Mouse (Mus musculus) neural tube, embryonic 14.5 days (tissue): Measurements from ENCODE around the gene Parp4. TPM values are rescaled to one million over a fixed set of nuclear protein-coding genes. Genes with fewer than 3 reads are reported as not detected.

ENCODE experiments used
- ATAC-seq: fragments of 200-750 bp; cut with Nextera tagmentation; 2 replicates; pipeline ENCODE4 v1.8.0; 2017; ENCODE audit warnings: low read depth, mild to moderate bottlenecking, moderate TSS enrichment, moderate library complexity
- H3K27ac ChIP-seq: fragments of 300-500 bp; sonication (generic); 2 replicates; pipeline ENCODE4 v1.5.1; 2014; ENCODE audit warnings: low read depth, mild to moderate bottlenecking, control low read depth, low read length, moderate library complexity, mixed read lengths
- H3K27me3 ChIP-seq: fragments of 300-500 bp; sonication (generic); 2 replicates; pipeline ENCODE4 v1.6.1; 2014; ENCODE audit warnings: low read length; ENCODE audit not compliant: control insufficient read depth, insufficient read depth
- H3K36me3 ChIP-seq: fragments of 300-500 bp; sonication (generic); 2 replicates; pipeline ENCODE4 v1.6.1; 2014; ENCODE audit warnings: low read length, mixed read lengths; ENCODE audit not compliant: control insufficient read depth, insufficient read depth
- H3K4me1 ChIP-seq: fragments of 300-500 bp; sonication (generic); 2 replicates; pipeline ENCODE4 v1.6.1; 2014; ENCODE audit warnings: low read length; ENCODE audit not compliant: control insufficient read depth, insufficient read depth
- H3K4me2 ChIP-seq: fragments of 300-500 bp; sonication (generic); 2 replicates; pipeline ENCODE4 v1.6.1; 2014; ENCODE audit warnings: mild to moderate bottlenecking, low read depth, low read length, control low read depth
- H3K4me3 ChIP-seq: fragments of 300-500 bp; sonication (generic); 2 replicates; pipeline ENCODE4 v1.5.1; 2014; ENCODE audit warnings: low read depth, low read length, control low read depth, mixed read lengths
- H3K9ac ChIP-seq: fragments of 300-500 bp; sonication (generic); replicated peaks from 2 replicates; pipeline ENCODE4 v1.6.1; 2014; ENCODE audit warnings: low read depth, mild to moderate bottlenecking, control low read depth, low read length, mixed read lengths
- H3K9me3 ChIP-seq: fragments of 300-500 bp; sonication (generic); 2 replicates; pipeline ENCODE4 v1.6.1; 2016; ENCODE audit warnings: low read length; ENCODE audit not compliant: control insufficient read depth
- WGBS: fragments of 180-500 bp; shearing (Covaris S2); extraction: QIAGEN DNeasy Blood & Tissue Kit; methylation state at CpG from one replicate; pipeline ENCODE4 v1.1.7; 2014; 5-methylcytosine and 5-hydroxymethylcytosine counted together
- polyA plus RNA-seq: library from polyadenylated mRNA; unstranded; fragments of >200 nt; fragmentation: Nextera tagmentation; extraction: Ambion mirVana; gene quantifications from 2 replicates; pipeline ENCODE4 v1.2.1, GENCODE M21; 2014

Parp4 gene
- polyA plus RNA-seq, 1 experiment from 2014 or later, result 1.3 TPM

- Histone ChIP-seq H3K4me3 (no peak overlapping the region), H3K4me1 (no peaks in the 10 kb centered on the region), H3K4me2 (no peak overlapping the region), H3K27me3 (no peaks in the 10 kb centered on the region), H3K27ac (no peak overlapping the region), H3K36me3 (no peaks in the 10 kb centered on the region), H3K9ac (no peak overlapping the region), H3K9me3 (no peaks in the 10 kb centered on the region)
- WGBS, result 89% methylated on average over 1 of the region's 1 CpGs
- no peak for ATAC-seq
These were observed 19.4 kb downstream of the Parp4 start for GRCm38 (mm10) chr14:56594811-56595210.

- H3K4me3 ChIP-seq, result no peak overlapping the region
- H3K9ac ChIP-seq, result no peak overlapping the region
- H3K9me3 ChIP-seq, result no peaks in the 10 kb centered on the region
- no peaks in the 10 kb centered on the region for H3K27me3 ChIP-seq
- no peak for ATAC-seq
- H3K4me2 ChIP-seq, result no peak overlapping the region
- no peaks in the 10 kb centered on the region for H3K4me1 ChIP-seq
- H3K36me3 ChIP-seq, result no peaks in the 10 kb centered on the region
- no peak overlapping the region for H3K27ac ChIP-seq
- 47% methylated on average over 6 of the region's 6 CpGs for WGBS
These were observed 23.3 kb downstream of the Parp4 start for GRCm38 (mm10) chr14:56598759-56599158.

GRCm38 (mm10) chr14:56602069-56602468 lies 26.6 kb downstream of the Parp4 start:
- Histone ChIP-seq H3K27ac (no peak overlapping the region), H3K9ac (no peak overlapping the region)

GRCm38 (mm10) chr14:56604438-56604837 lies 29.0 kb downstream of the Parp4 start:
- Histone ChIP-seq H3K27ac (no peak overlapping the region), H3K4me1 (no peaks in the 10 kb centered on the region), H3K9me3 (no peaks in the 10 kb centered on the region), H3K36me3 (no peaks in the 10 kb centered on the region), H3K4me2 (no peak overlapping the region), H3K27me3 (no peaks in the 10 kb centered on the region), H3K4me3 (no peak overlapping the region), H3K9ac (no peak overlapping the region)
- 92% methylated on average over 5 of the region's 5 CpGs for WGBS
- no peak for ATAC-seq

More at GRCm38 (mm10) chr14:56602069-56602468, 26.6 kb downstream of the Parp4 start:
- no peaks in the 10 kb centered on the region for H3K4me1 ChIP-seq
- no peaks in the 10 kb centered on the region for H3K27me3 ChIP-seq
- H3K9me3 ChIP-seq, result no peaks in the 10 kb centered on the region
- H3K4me2 ChIP-seq, result no peak overlapping the region
- WGBS, result 83% methylated on average over 9 of the region's 9 CpGs
- no peak for ATAC-seq
- H3K36me3 ChIP-seq, result no peaks in the 10 kb centered on the region
- no peak overlapping the region for H3K4me3 ChIP-seq

GRCm38 (mm10) chr14:56605136-56605535 lies 29.7 kb downstream of the Parp4 start:
- 89% methylated on average over 4 of the region's 4 CpGs for WGBS
- Histone ChIP-seq H3K27me3 (no peaks in the 10 kb centered on the region), H3K4me3 (no peak overlapping the region), H3K27ac (no peak overlapping the region), H3K36me3 (no peaks in the 10 kb centered on the region), H3K4me1 (no peaks in the 10 kb centered on the region), H3K4me2 (no peak overlapping the region), H3K9me3 (no peaks in the 10 kb centered on the region), H3K9ac (no peak overlapping the region)
- ATAC-seq, result no peak

- WGBS, result 89% methylated on average over 3 of the region's 3 CpGs
These were observed 37.8 kb downstream of the Parp4 start for GRCm38 (mm10) chr14:56613212-56613611.

GRCm38 (mm10) chr14:56617470-56617869 lies 42.1 kb downstream of the Parp4 start:
- no peaks in the 10 kb centered on the region for H3K4me1 ChIP-seq
- no peaks in the 10 kb centered on the region for H3K27me3 ChIP-seq
- WGBS, result 89% methylated on average over 1 of the region's 1 CpGs
- H3K27ac ChIP-seq, result no peak overlapping the region
- no peaks in the 10 kb centered on the region for H3K9me3 ChIP-seq
- no peak overlapping the region for H3K4me2 ChIP-seq
- H3K4me3 ChIP-seq, result no peak overlapping the region
- ATAC-seq, result no peak
- no peaks in the 10 kb centered on the region for H3K36me3 ChIP-seq
- H3K9ac ChIP-seq, result no peak overlapping the region

More at GRCm38 (mm10) chr14:56613212-56613611, 37.8 kb downstream of the Parp4 start:
- no peak overlapping the region for H3K27ac ChIP-seq
- H3K4me2 ChIP-seq, result no peak overlapping the region
- no peak overlapping the region for H3K9ac ChIP-seq
- no peak for ATAC-seq
- no peaks in the 10 kb centered on the region for H3K36me3 ChIP-seq
- H3K4me3 ChIP-seq, result no peak overlapping the region
- no peaks in the 10 kb centered on the region for H3K27me3 ChIP-seq
- no peaks in the 10 kb centered on the region for H3K4me1 ChIP-seq
- H3K9me3 ChIP-seq, result no peaks in the 10 kb centered on the region

GRCm38 (mm10) chr14:56620425-56620824 lies 45.0 kb downstream of the Parp4 start:
- Histone ChIP-seq H3K4me3 (no peak overlapping the region), H3K27ac (no peak overlapping the region), H3K9me3 (no peaks in the 10 kb centered on the region), H3K4me2 (no peak overlapping the region), H3K36me3 (no peaks in the 10 kb centered on the region), H3K9ac (no peak overlapping the region), H3K27me3 (no peaks in the 10 kb centered on the region), H3K4me1 (no peaks in the 10 kb centered on the region)
- WGBS, result 89% methylated on average over 8 of the region's 8 CpGs
- ATAC-seq, result no peak

GRCm38 (mm10) chr14:56626202-56626601 lies 50.8 kb downstream of the Parp4 start:
- Histone ChIP-seq H3K4me1 (no peaks in the 10 kb centered on the region), H3K27me3 (no peaks in the 10 kb centered on the region), H3K9ac (no peak overlapping the region), H3K36me3 (no peaks in the 10 kb centered on the region), H3K27ac (no peak overlapping the region), H3K4me3 (no peak overlapping the region), H3K4me2 (no peak overlapping the region), H3K9me3 (no peaks in the 10 kb centered on the region)
- WGBS, result 93% methylated on average over 4 of the region's 4 CpGs
- no peak for ATAC-seq

- ATAC-seq, result no peak
- H3K36me3 ChIP-seq, result no peaks in the 10 kb centered on the region
- H3K9ac ChIP-seq, result no peak overlapping the region
- no peaks in the 10 kb centered on the region for H3K9me3 ChIP-seq
- no peak overlapping the region for H3K4me2 ChIP-seq
- no peak overlapping the region for H3K4me3 ChIP-seq
- H3K4me1 ChIP-seq, result no peaks in the 10 kb centered on the region
- H3K27me3 ChIP-seq, result no peaks in the 10 kb centered on the region
- 91% methylated on average over 3 of the region's 3 CpGs for WGBS
- no peak overlapping the region for H3K27ac ChIP-seq
These were observed 52.9 kb downstream of the Parp4 start for GRCm38 (mm10) chr14:56628336-56628735.
